8 mouse cellular contexts compared by ENCODE assay signal in genomic region chr13:23573898-23574524, GRCm38 (mm10). TPM values are rescaled to one million over a fixed set of nuclear protein-coding genes. Genes with fewer than 3 reads are reported as not detected.
DNase-seq lines count a peak whose midpoint lies in the region; ATAC-seq and TF ChIP-seq lines count a peak whose summit lies in the region.
"Not testable (repeated sequence)": the region's sequence is repeated elsewhere in the genome, so short reads cannot be mapped to it uniquely, and the experiment has no call there.

TSS of gene Hist1h2bf (minus strand) at chr13:23574196.
TSS of gene Hist1h2ad (plus strand) at chr13:23574381.

- peak within 1 kb of the TSS; percentile 76 for H3K4me2 ChIP-seq in CH12.LX (ENCODE audit: insufficient read depth, low read depth, poor library complexity, severe bottlenecking)
- H3K4me2 ChIP-seq in forebrain, embryonic 11.5 days (ENCODE audit: low read depth, low read length, severe bottlenecking): peak within 1 kb of the TSS; percentile 66
- peak within 1 kb of the TSS; percentile 77 for H3K4me2 ChIP-seq in heart, embryonic 16.5 days (ENCODE audit: low read depth, low read length)
- peak within 1 kb of the TSS; percentile 81 for H3K4me2 ChIP-seq in liver, embryonic 13.5 days
- peak within 1 kb of the TSS; percentile 60 for H3K4me2 ChIP-seq in stomach, embryonic 14.5 days (replicated peaks; ENCODE audit: low read depth, low read length)

- H3K9ac ChIP-seq in CH12.LX (ENCODE audit: insufficient read depth, low read depth): peak within 1 kb of the TSS; percentile 91
- peak within 1 kb of the TSS; percentile 63 for H3K9ac ChIP-seq in forebrain, embryonic 11.5 days (ENCODE audit: low read length)
- H3K9ac ChIP-seq in heart, embryonic 16.5 days (ENCODE audit: low read length): peak within 1 kb of the TSS; percentile 76
- peak within 1 kb of the TSS; percentile 92 for H3K9ac ChIP-seq in liver, embryonic 13.5 days
- H3K9ac ChIP-seq in stomach, embryonic 14.5 days (replicated peaks; ENCODE audit: low read depth, low read length): peak within 1 kb of the TSS; percentile 42

- peaks cover 0 to 15% of the 10 kb centered on the region in 2 experiments; a peak in 2 of 4 replicates for H3K4me1 ChIP-seq in CH12.LX (ENCODE audit: control insufficient read depth in 1 of 2, insufficient read depth in 2 of 2)
- not testable (repeated sequence) for H3K4me1 ChIP-seq in forebrain, embryonic 11.5 days (replicated peaks; ENCODE audit: control insufficient read depth, insufficient read depth, low read length); stomach, embryonic 14.5 days (ENCODE audit: control insufficient read depth, insufficient read depth, low read length)
- peaks cover 30% of the 10 kb centered on the region for H3K4me1 ChIP-seq in heart, embryonic 16.5 days (ENCODE audit: control insufficient read depth, insufficient read depth, low read length)
- H3K4me1 ChIP-seq in liver, embryonic 13.5 days (replicated peaks): peaks cover 45% of the 10 kb centered on the region

- not testable (repeated sequence) for H3K79me2 ChIP-seq in CH12.LX (replicated peaks; ENCODE audit: control insufficient read depth, extremely low read depth, insufficient read depth, poor library complexity, severe bottlenecking)

- not testable (repeated sequence) for TF ChIP-seq CTCF in CH12.LX (conservative IDR thresholded peaks at IDR 0.05 in 1 of 2, IDR thresholded peaks at IDR 0.05 in 1 of 2; ENCODE audit: low read depth in 2 of 2, low read length in 2 of 2)

- ATAC-seq in forebrain, embryonic 11.5 days (replicated peaks; ENCODE audit: low FRiP score): peak; percentile 91
- ATAC-seq in heart, embryonic 16.5 days (replicated peaks; ENCODE audit: extremely low read depth, insufficient read depth, low FRiP score): peak; percentile 84
- peak; percentile 77 for ATAC-seq in liver, embryonic 13.5 days (ENCODE audit: low read depth)
- peak; percentile 92 for ATAC-seq in stomach, embryonic 14.5 days (ENCODE audit: insufficient number of reproducible peaks, insufficient read depth, low FRiP score, low read depth)

- H3K4me3 ChIP-seq in CH12.LX (replicated peaks in 1 of 3; ENCODE audit: low read depth in 2 of 3, low read length in 2 of 3, poor library complexity in 1 of 3): peak within 1 kb of the TSS; percentile 34 to 59 (median 39)
- peak within 1 kb of the TSS; percentile 45 for H3K4me3 ChIP-seq in forebrain, embryonic 11.5 days (ENCODE audit: low read depth, low read length)
- H3K4me3 ChIP-seq in heart, embryonic 16.5 days (ENCODE audit: low read length): peak within 1 kb of the TSS; percentile 47
- peak within 1 kb of the TSS; percentile 64 for H3K4me3 ChIP-seq in liver, embryonic 13.5 days (replicated peaks)
- peak within 1 kb of the TSS; percentile 42 for H3K4me3 ChIP-seq in stomach, embryonic 14.5 days (ENCODE audit: low read depth, low read length)

- in situ Hi-C loops in CH12.LX (cut with MboI; ENCODE audit: low pct_ligation_motif_present, low pct_unique_long_range_greater_than_20kb, low sequenced_read_pairs): loop anchor here (25.0 kb wide), 1 partner anchor 1837 kb away; the partner anchor contains the start of gene Hist1h4j

- peak; percentile 99 for DNase-seq in CH12.LX (ENCODE audit: extremely low read depth)
- peak; percentile 99 for DNase-seq in c-Kit-positive CD71-positive TER-119-positive erythroid progenitor cells, embryonic 14.5 days (ENCODE audit: low spot score)
- DNase-seq in forebrain, embryonic 11.5 days (ENCODE audit: low spot score): peak; percentile 91
- peak; percentile 90 to 94 for DNase-seq in kidney, postnatal 25 days
- peak; percentile 93 for DNase-seq in liver, embryonic 13.5 days
- peak; percentile 91 to 92 for DNase-seq in natural killer cell, adult 2 months (ENCODE audit: low spot score in 2 of 2)

- H3K36me3 ChIP-seq in CH12.LX (replicated peaks in 1 of 2; ENCODE audit: control insufficient read depth in 1 of 2, insufficient read depth in 1 of 2, low read length in 1 of 2); forebrain, embryonic 11.5 days (ENCODE audit: control insufficient read depth, insufficient read depth, low read length); heart, embryonic 16.5 days (ENCODE audit: control insufficient read depth, insufficient read depth); liver, embryonic 13.5 days; stomach, embryonic 14.5 days (ENCODE audit: control insufficient read depth, insufficient read depth, low read length): not testable (repeated sequence)

- dilution Hi-C loops in CH12.LX (cut with MboI; ENCODE audit: extremely low pct_ligation_motif_present, extremely low pct_unique_long_range_greater_than_20kb, low sequenced_read_pairs): not testable (repeated sequence)

- H3K9me3 ChIP-seq in CH12.LX (replicated peaks; ENCODE audit: low read length); forebrain, embryonic 11.5 days (ENCODE audit: control insufficient read depth, low read length); heart, embryonic 16.5 days (replicated peaks; ENCODE audit: control insufficient read depth, low read length); liver, embryonic 13.5 days (replicated peaks); stomach, embryonic 14.5 days (ENCODE audit: control insufficient read depth, low read depth, low read length): not testable (repeated sequence)

- TF ChIP-seq POLR2A in CH12.LX (IDR thresholded peaks at IDR 0.05; ENCODE audit: low read depth, low read length): peak; percentile 42

- not testable (repeated sequence) for TF ChIP-seq RAD21 in CH12.LX (IDR thresholded peaks at IDR 0.05; ENCODE audit: low read depth, low read length)

- WGBS in forebrain, embryonic 11.5 days: under 1% methylated on average over 21 of the region's 42 CpGs
- 2% methylated on average over 26 of the region's 42 CpGs for WGBS in heart, embryonic 16.5 days
- WGBS in liver, embryonic 13.5 days (ENCODE audit: insufficient replicate concordance): under 1% methylated on average over 42 of the region's 42 CpGs
- under 1% methylated on average over 33 of the region's 42 CpGs for WGBS in stomach, embryonic 14.5 days

- peak within 1 kb of the TSS; percentile 93 for H3K27ac ChIP-seq in CH12.LX (ENCODE audit: insufficient read depth, low read depth)
- peak within 1 kb of the TSS; percentile 96 for H3K27ac ChIP-seq in forebrain, embryonic 11.5 days (ENCODE audit: low read depth, low read length)
- peak within 1 kb of the TSS; percentile 83 for H3K27ac ChIP-seq in heart, embryonic 16.5 days (ENCODE audit: low read length)
- H3K27ac ChIP-seq in liver, embryonic 13.5 days: peak within 1 kb of the TSS; percentile 97
- H3K27ac ChIP-seq in stomach, embryonic 14.5 days (ENCODE audit: low read length): peak within 1 kb of the TSS; percentile 94

- TF ChIP-seq EP300 in CH12.LX (IDR thresholded peaks at IDR 0.05; ENCODE audit: low read length): not testable (repeated sequence)

- H3K27me3 ChIP-seq in CH12.LX (replicated peaks); forebrain, embryonic 11.5 days (ENCODE audit: control insufficient read depth, insufficient read depth, low read length); heart, embryonic 16.5 days (ENCODE audit: control insufficient read depth, insufficient read depth, low read length); liver, embryonic 13.5 days; stomach, embryonic 14.5 days (ENCODE audit: control insufficient read depth, insufficient read depth, low read length): not testable (repeated sequence)

TF ChIP-seq in CH12.LX, 34 proteins besides CTCF, POLR2A, EP300 and RAD21:
- TF ChIP-seq SIN3A (IDR thresholded peaks at IDR 0.05; ENCODE audit: low read length) (0 out of 2 replicates have a peak, but pooled peaks have one; percentile 57), TBP (conservative IDR thresholded peaks at IDR 0.05; ENCODE audit: low read depth, low read length) (peak; percentile 98), HCFC1 (IDR thresholded peaks at IDR 0.05; ENCODE audit: low read depth, low read length) (peak; percentile 17; the same call in 1 of the 2 replicates), ZMIZ1 (IDR thresholded peaks at IDR 0.05; ENCODE audit: low read depth, low read length) (0 out of 2 replicates have a peak, but pooled peaks have one; percentile 90), E2F4 (IDR thresholded peaks at IDR 0.05; ENCODE audit: insufficient replicate concordance, low read depth, low read length) (peak; percentile 98), MXI1 (IDR thresholded peaks at IDR 0.05; ENCODE audit: low read depth, low read length) (peak; percentile 58; the same call in 1 of the 2 replicates), NRF1 (IDR thresholded peaks at IDR 0.05; ENCODE audit: low read depth, low read length) (peak; percentile 18), CHD2 (IDR thresholded peaks at IDR 0.05; ENCODE audit: low read length) (peak; percentile 98), UBTF (IDR thresholded peaks at IDR 0.05; ENCODE audit: low read depth, low read length) (peak; percentile 5; the same call in 1 of the 2 replicates), MEF2A (IDR thresholded peaks at IDR 0.05; ENCODE audit: borderline replicate concordance, low read depth, low read length) (0 out of 2 replicates have a peak, but pooled peaks have one; percentile 24), TCF12 (IDR thresholded peaks at IDR 0.05; ENCODE audit: low read depth, low read length) (peak; percentile 96)

RNA-seq across cellular contexts. Expression of gene Hist1h2bf, which starts in this region (rescaled TPM):
- 1,243 and 1,273 TPM in 2 replicates for total RNA-seq in CH12.LX (2012; rRNA removed)
- total RNA-seq in CH12.LX (2014; rRNA removed): 28.3 and 50.8 TPM in 2 replicates
- 1.7 TPM in 1 of 2 replicates, not detected in the other for polyA plus RNA-seq in CH12.LX (2012; ENCODE audit: insufficient read length, low read depth)
- 4.5 and 5.9 TPM in 2 replicates for polyA plus RNA-seq in forebrain, embryonic 11.5 days (2014; fragmentation: Nextera tagmentation; extraction: Ambion mirVana)
- polyA plus RNA-seq in heart, embryonic 16.5 days (2015; fragmentation: Nextera tagmentation; extraction: Ambion mirVana): 0.37 and 2.4 TPM in 2 replicates
- polyA plus RNA-seq in liver, embryonic 13.5 days (2015; fragmentation: Nextera tagmentation; extraction: Ambion mirVana): 5.0 and 12.7 TPM in 2 replicates
- 7.1 and 7.3 TPM in 2 replicates for polyA plus RNA-seq in stomach, embryonic 14.5 days (2014; fragmentation: Nextera tagmentation; extraction: Ambion mirVana)

RNA-seq across cellular contexts. Expression of gene Hist1h2ad, which starts in this region (rescaled TPM):
- 744 and 796 TPM in 2 replicates for total RNA-seq in CH12.LX (2012; rRNA removed)
- total RNA-seq in CH12.LX (2014; rRNA removed): 9.1 and 13.2 TPM in 2 replicates
- polyA plus RNA-seq in CH12.LX (2012; ENCODE audit: insufficient read length, low read depth): 0.53 TPM in 1 of 2 replicates, not detected in the other
- 2.5 and 3.0 TPM in 2 replicates for polyA plus RNA-seq in forebrain, embryonic 11.5 days (2014; fragmentation: Nextera tagmentation; extraction: Ambion mirVana)
- polyA plus RNA-seq in heart, embryonic 16.5 days (2015; fragmentation: Nextera tagmentation; extraction: Ambion mirVana): 1.2 and 1.8 TPM in 2 replicates
- 1.2 and 4.3 TPM in 2 replicates for polyA plus RNA-seq in liver, embryonic 13.5 days (2015; fragmentation: Nextera tagmentation; extraction: Ambion mirVana)
- 4.1 and 6.2 TPM in 2 replicates for polyA plus RNA-seq in stomach, embryonic 14.5 days (2014; fragmentation: Nextera tagmentation; extraction: Ambion mirVana)

Comparison
In these comparisons a context has a peak if more than half of its experiments do, and no peak if none do; other contexts are left out.
1. Peak in every context shown above with its lines: DNase-seq, ATAC-seq, H3K4me3 ChIP-seq and H3K27ac ChIP-seq.
2. H3K9ac ChIP-seq: peak in every context shown above with its lines; median percentile 92 in liver, embryonic 13.5 days; 91 in CH12.LX; 76 in heart, embryonic 16.5 days; 63 in forebrain, embryonic 11.5 days; 42 in stomach, embryonic 14.5 days.